Mouse (Mus musculus) spleen, adult 2 months (tissue): ENCODE measurements around the gene A1cf.

ENCODE experiments used
- CTCF ChIP-seq: fragments of 200-500 bp; IDR thresholded peaks from 2 replicates; pipeline ENCODE4 v1.5.1; 2011; ENCODE audit warnings: mild to moderate bottlenecking, inconsistent platforms; ENCODE audit not compliant: insufficient read depth, insufficient read length, insufficient replicate concordance; ENCODE audit errors: extremely low read depth
- POLR2A ChIP-seq: fragments of 200-500 bp; IDR thresholded peaks from 2 replicates; pipeline ENCODE4 v1.6.1; 2011; ENCODE audit warnings: low read depth, low read length, inconsistent platforms

DNA sequence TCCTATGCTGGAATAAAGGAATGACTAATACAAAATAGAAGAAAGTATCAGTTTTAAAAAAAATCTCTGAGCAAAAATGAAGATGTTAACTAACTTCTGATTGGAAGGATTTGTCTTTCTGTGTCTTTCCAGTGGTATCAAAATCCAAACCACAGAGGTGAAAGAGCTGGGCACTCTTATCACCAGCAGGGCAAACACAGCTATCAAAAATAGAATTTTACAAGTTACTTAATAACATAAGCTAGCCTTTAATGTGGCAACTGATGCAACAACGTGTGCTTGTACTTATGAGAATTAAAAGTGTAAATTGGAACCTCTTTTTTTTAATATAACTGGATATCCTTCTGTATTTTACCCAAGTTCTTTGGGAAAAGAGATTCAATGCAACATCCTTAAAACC, 27.4 kb downstream of the A1cf start:
- no peak for TF ChIP-seq CTCF
- TF ChIP-seq POLR2A, result no peak
